Mouse (Mus musculus) thymus, postnatal 14 days (tissue): ENCODE measurements at regions not wholly inside any gene's neighbourhood (a gene's known extent, or its start where the extent isn't known, plus 50 kb on each side); places are given as distances from the start of the nearest gene placed in this dataset.

Experiments used
- DNase-seq: peaks from one replicate; pipeline ENCODE4 v3.0.0; 2021

GRCm38 (mm10) chr14:104006426-104006825 is 162.2 kb upstream of the Ednrb start:
- no peak for DNase-seq

- DNase-seq = no peak
Observed at GRCm38 (mm10) chr14:104005132-104005531, 160.9 kb upstream of the Ednrb start.

GRCm38 (mm10) chr14:104002421-104002820 is 158.2 kb upstream of the Ednrb start:
- DNase-seq = no peak

- DNase-seq = no peak
Observed at GRCm38 (mm10) chr14:103990418-103990817, 146.2 kb upstream of the Ednrb start.

GRCm38 (mm10) chr14:103989949-103990348 is 145.7 kb upstream of the Ednrb start:
- DNase-seq = no peak

GRCm38 (mm10) chr14:103987266-103987665 is 143.1 kb upstream of the Ednrb start:
- DNase-seq = no peak

- no peak for DNase-seq
Observed at GRCm38 (mm10) chr14:103984349-103984748, 140.1 kb upstream of the Ednrb start.

GRCm38 (mm10) chr14:103978808-103979207 is 134.6 kb upstream of the Ednrb start:
- DNase-seq = no peak

GRCm38 (mm10) chr14:103977769-103978168 is 133.6 kb upstream of the Ednrb start:
- no peak for DNase-seq

GRCm38 (mm10) chr14:103973955-103974354 is 129.8 kb upstream of the Ednrb start:
- DNase-seq = no peak

GRCm38 (mm10) chr14:103973111-103973510 is 128.9 kb upstream of the Ednrb start:
- no peak for DNase-seq

GRCm38 (mm10) chr14:103969305-103969704 is 125.1 kb upstream of the Ednrb start:
- DNase-seq = no peak

GRCm38 (mm10) chr14:103966293-103966692 is 122.1 kb upstream of the Ednrb start:
- DNase-seq = no peak

- no peak for DNase-seq
Observed at GRCm38 (mm10) chr14:103962303-103962881, 118.2 kb upstream of the Ednrb start.

GRCm38 (mm10) chr14:103951899-103952298 is 107.7 kb upstream of the Ednrb start:
- DNase-seq = no peak

- DNase-seq = no peak
Observed at GRCm38 (mm10) chr14:103949950-103950349, 105.7 kb upstream of the Ednrb start.

GRCm38 (mm10) chr14:103948026-103948777 is 104.0 kb upstream of the Ednrb start:
- DNase-seq = no peak

GRCm38 (mm10) chr14:103945753-103946152 is 101.6 kb upstream of the Ednrb start:
- no peak for DNase-seq

- DNase-seq = no peak
Observed at GRCm38 (mm10) chr14:103939867-103940266, 95.7 kb upstream of the Ednrb start.

GRCm38 (mm10) chr14:103938937-103939336 is 94.7 kb upstream of the Ednrb start:
- no peak for DNase-seq

- DNase-seq = no peak
Observed at GRCm38 (mm10) chr14:103938201-103938600, 94.0 kb upstream of the Ednrb start.

- DNase-seq = no peak
Observed at GRCm38 (mm10) chr14:103937700-103938099, 93.5 kb upstream of the Ednrb start.

GRCm38 (mm10) chr14:103933813-103934212 is 89.6 kb upstream of the Ednrb start:
- no peak for DNase-seq

- no peak for DNase-seq
Observed at GRCm38 (mm10) chr14:103932170-103932569, 88.0 kb upstream of the Ednrb start.
